Mouse (Mus musculus) liver, embryonic 11.5 days (tissue): Measurements from ENCODE around the gene Cops7a. TPM values are rescaled to one million over a fixed set of nuclear protein-coding genes. Genes with fewer than 3 reads are reported as not detected.

ENCODE experiments used
- ATAC-seq: fragments of 200-750 bp; cut with Nextera tagmentation; replicated peaks from 2 replicates; pipeline ENCODE4 v1.8.0; 2017; ENCODE audit warnings: moderate number of reproducible peaks, mild to moderate bottlenecking, moderate TSS enrichment, moderate library complexity; ENCODE audit not compliant: low FRiP score
- DNase-seq: peaks from one replicate; pipeline ENCODE4 v3.0.0-alpha.2; 2017; ENCODE audit warnings: low spot score
- H3K27ac ChIP-seq: fragments of 300-500 bp; sonication (generic); 2 replicates; pipeline ENCODE4 v1.5.1; 2014; ENCODE audit warnings: mild to moderate bottlenecking, low read depth, low read length, control low read depth
- H3K27me3 ChIP-seq: fragments of 300-500 bp; sonication (generic); replicated peaks from 2 replicates; pipeline ENCODE4 v1.6.1; 2014; ENCODE audit warnings: low read length, mixed read lengths; ENCODE audit not compliant: control insufficient read depth, insufficient read depth
- H3K36me3 ChIP-seq: fragments of 300-500 bp; sonication (generic); 2 replicates; pipeline ENCODE4 v1.6.1; 2014; ENCODE audit warnings: mild to moderate bottlenecking, low read length, moderate library complexity, mixed read lengths; ENCODE audit not compliant: control insufficient read depth, insufficient read depth
- H3K4me1 ChIP-seq: fragments of 300-500 bp; sonication (generic); replicated peaks from 2 replicates; pipeline ENCODE4 v1.6.1; 2014; ENCODE audit warnings: low read length, mixed read lengths; ENCODE audit not compliant: control insufficient read depth, insufficient read depth
- H3K4me2 ChIP-seq: fragments of 300-500 bp; sonication (generic); 2 replicates; pipeline ENCODE4 v1.6.1; 2014; ENCODE audit warnings: mild to moderate bottlenecking, control low read depth, moderate library complexity
- H3K4me3 ChIP-seq: fragments of 300-500 bp; sonication (generic); 2 replicates; pipeline ENCODE4 v1.5.1; 2014; ENCODE audit warnings: low read depth, low read length, control low read depth
- H3K9ac ChIP-seq: fragments of 300-500 bp; sonication (generic); 2 replicates; pipeline ENCODE4 v1.6.1; 2014; ENCODE audit warnings: low read depth, low read length, control low read depth
- H3K9me3 ChIP-seq: fragments of 300-500 bp; sonication (generic); 2 replicates; pipeline ENCODE4 v1.6.1; 2016; ENCODE audit warnings: low read length, inconsistent platforms, mixed read lengths; ENCODE audit not compliant: control insufficient read depth
- WGBS: fragments of 180-500 bp; shearing (Covaris S2); extraction: QIAGEN DNeasy Blood & Tissue Kit; methylation state at CpG from one replicate; pipeline ENCODE4 v1.1.7; 2014; 5-methylcytosine and 5-hydroxymethylcytosine counted together
- polyA plus RNA-seq: library from polyadenylated mRNA; unstranded; fragments of >200 nt; fragmentation: Nextera tagmentation; extraction: Ambion mirVana; gene quantifications from 2 replicates; pipeline ENCODE4 v1.2.1, GENCODE M21; 2014

The Cops7a gene
- polyA plus RNA-seq, 1 experiment from 2014 or later, result 147 TPM

- no peak overlapping the region for H3K27ac ChIP-seq
- peaks cover 81% of the 10 kb centered on the region for H3K27me3 ChIP-seq
- WGBS, result 32% methylated on average over 14 of the region's 14 CpGs
- DNase-seq, result no peak
- H3K4me3 ChIP-seq, result no peak overlapping the region
- H3K9ac ChIP-seq, result no peak overlapping the region
- H3K4me2 ChIP-seq, result no peak overlapping the region
- H3K4me1 ChIP-seq, result peaks cover 6% of the 10 kb centered on the region
- no peak for ATAC-seq
- H3K36me3 ChIP-seq, result no peaks in the 10 kb centered on the region
- no peaks in the 10 kb centered on the region for H3K9me3 ChIP-seq
Measured at GRCm38 (mm10) chr6:124999091-124999490, 33.8 kb upstream of the Cops7a start.

GRCm38 (mm10) chr6:124998066-124998465 is 32.7 kb upstream of the Cops7a start:
- ATAC-seq, result no peak
- no peak for DNase-seq
- H3K4me3 ChIP-seq, result no peak overlapping the region
- H3K4me2 ChIP-seq, result no peak overlapping the region
- WGBS, result 4% methylated on average over 8 of the region's 8 CpGs
- no peak overlapping the region for H3K9ac ChIP-seq
- H3K4me1 ChIP-seq, result peaks cover 6% of the 10 kb centered on the region
- no peak overlapping the region for H3K27ac ChIP-seq
- no peaks in the 10 kb centered on the region for H3K36me3 ChIP-seq
- H3K9me3 ChIP-seq, result no peaks in the 10 kb centered on the region
- peaks cover 91% of the 10 kb centered on the region for H3K27me3 ChIP-seq

- Histone ChIP-seq H3K27me3 (peaks cover 98% of the 10 kb centered on the region), H3K4me1 (peaks cover 6% of the 10 kb centered on the region), H3K36me3 (no peaks in the 10 kb centered on the region), H3K9ac (no peak within 1 kb of the TSS), H3K4me2 (peak within 1 kb of the TSS; percentile 92), H3K4me3 (peak within 1 kb of the TSS; percentile 55), H3K27ac (no peak within 1 kb of the TSS), H3K9me3 (no peaks in the 10 kb centered on the region)
- peak; percentile 55 for ATAC-seq
- peak; percentile 72 for DNase-seq
- 1% methylated on average over 71 of the region's 78 CpGs for WGBS
Measured at GRCm38 (mm10) chr6:124996551-124997501, 31.5 kb upstream of the Cops7a start, which contains the start of gene Pianp. Gene Pianp (plus strand): TSS chr6:124996694.

- ATAC-seq, result no peak
- Histone ChIP-seq H3K36me3 (no peaks in the 10 kb centered on the region), H3K27ac (no peak overlapping the region), H3K9ac (no peak overlapping the region), H3K9me3 (no peaks in the 10 kb centered on the region), H3K4me2 (peak overlapping the region; percentile 92), H3K4me3 (no peak overlapping the region), H3K27me3 (peaks cover 92% of the 10 kb centered on the region), H3K4me1 (peaks cover 6% of the 10 kb centered on the region)
- WGBS, result 49% methylated on average over 8 of the region's 8 CpGs
- no peak for DNase-seq
Measured at GRCm38 (mm10) chr6:124995831-124996403, 30.6 kb upstream of the Cops7a start.

DNA sequence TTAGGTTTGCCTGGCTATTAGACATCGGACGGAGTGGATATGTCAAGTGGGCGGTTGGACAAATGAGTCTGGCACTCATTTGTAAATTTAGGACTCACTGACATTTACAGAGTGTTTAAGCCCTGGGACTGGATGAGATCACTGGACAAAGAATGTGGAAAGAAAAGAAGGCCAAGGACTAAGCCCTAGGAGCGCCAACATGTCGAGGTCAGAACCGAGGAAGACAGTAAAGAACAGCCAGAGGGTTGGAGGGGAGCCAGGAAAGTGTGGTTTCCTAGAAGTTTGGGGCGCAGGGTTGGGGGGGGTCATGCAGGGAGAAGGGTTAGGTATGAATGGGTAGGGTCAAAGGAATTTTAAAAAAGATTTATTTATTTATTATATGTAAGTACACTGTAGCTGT is 29.9 kb upstream of the Cops7a start:
- ATAC-seq, result no peak

GRCm38 (mm10) chr6:124993876-124994275 is 28.5 kb upstream of the Cops7a start:
- ATAC-seq, result no peak
- H3K9ac ChIP-seq, result no peak overlapping the region
- H3K36me3 ChIP-seq, result no peaks in the 10 kb centered on the region
- no peaks in the 10 kb centered on the region; the same call in 1 of the 2 replicates for H3K9me3 ChIP-seq
- DNase-seq, result no peak
- H3K4me1 ChIP-seq, result peaks cover 6% of the 10 kb centered on the region
- 21% methylated on average over 11 of the region's 11 CpGs for WGBS
- H3K27ac ChIP-seq, result no peak overlapping the region
- peaks cover 71% of the 10 kb centered on the region for H3K27me3 ChIP-seq
- H3K4me3 ChIP-seq, result no peak overlapping the region
- H3K4me2 ChIP-seq, result no peak overlapping the region

More for the DNA sequence above, 29.9 kb upstream of the Cops7a start:
- no peaks in the 10 kb centered on the region for H3K36me3 ChIP-seq
- 84% methylated on average over 7 of the region's 7 CpGs for WGBS
- H3K4me1 ChIP-seq, result peaks cover 6% of the 10 kb centered on the region
- H3K9ac ChIP-seq, result no peak overlapping the region
- H3K4me3 ChIP-seq, result no peak overlapping the region
- H3K9me3 ChIP-seq, result no peaks in the 10 kb centered on the region; the same call in 1 of the 2 replicates
- H3K27me3 ChIP-seq, result peaks cover 85% of the 10 kb centered on the region
- H3K4me2 ChIP-seq, result no peak overlapping the region
- H3K27ac ChIP-seq, result no peak overlapping the region
- DNase-seq, result no peak

GRCm38 (mm10) chr6:124993365-124993764 is 28.0 kb upstream of the Cops7a start:
- no peak overlapping the region for H3K9ac ChIP-seq
- H3K4me1 ChIP-seq, result peaks cover 6% of the 10 kb centered on the region
- H3K27ac ChIP-seq, result no peak overlapping the region
- H3K9me3 ChIP-seq, result no peaks in the 10 kb centered on the region; the same call in 1 of the 2 replicates
- H3K36me3 ChIP-seq, result no peaks in the 10 kb centered on the region
- no peak for DNase-seq
- no peak overlapping the region for H3K4me3 ChIP-seq
- no peak overlapping the region for H3K4me2 ChIP-seq
- ATAC-seq, result no peak
- WGBS, result 77% methylated on average over 9 of the region's 9 CpGs
- peaks cover 66% of the 10 kb centered on the region for H3K27me3 ChIP-seq

DNA sequence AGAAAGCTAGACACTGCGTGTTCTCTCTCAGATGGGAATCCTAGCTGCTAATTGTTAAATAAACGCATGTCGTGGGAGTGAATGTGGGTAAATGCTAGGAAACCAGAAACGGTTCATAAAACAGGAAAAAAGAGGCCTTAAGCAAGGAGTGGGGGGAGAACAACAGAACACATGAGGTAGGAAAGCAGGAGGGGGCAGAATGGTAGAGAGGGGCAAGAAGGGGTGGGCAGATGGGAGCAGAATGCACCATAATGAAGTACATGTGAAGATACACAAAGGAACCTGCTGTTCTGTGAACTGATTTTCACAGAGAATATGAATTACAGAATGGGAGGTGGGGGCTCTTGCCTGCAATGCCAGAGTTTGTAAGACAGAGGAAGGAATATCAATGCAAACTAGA is 26.9 kb upstream of the Cops7a start:
- WGBS, result 79% methylated on average over 4 of the region's 4 CpGs
- no peak overlapping the region for H3K27ac ChIP-seq
- H3K9ac ChIP-seq, result no peak overlapping the region
- no peak for ATAC-seq
- H3K4me3 ChIP-seq, result no peak overlapping the region
- peaks cover 55% of the 10 kb centered on the region for H3K27me3 ChIP-seq
- H3K9me3 ChIP-seq, result no peaks in the 10 kb centered on the region; the same call in 1 of the 2 replicates
- peaks cover 6% of the 10 kb centered on the region for H3K4me1 ChIP-seq
- no peak overlapping the region for H3K4me2 ChIP-seq
- H3K36me3 ChIP-seq, result no peaks in the 10 kb centered on the region
- DNase-seq, result no peak
